Mouse (Mus musculus) embryo, embryonic 11 days (tissue): ENCODE results near the gene Prim1.
A peak's percentile ranks its signal among the peaks of the same experiment; 100 is the strongest.
"Not testable (repeated sequence)": the region's sequence is repeated elsewhere in the genome, so short reads cannot be mapped to it uniquely, and the experiment has no call there.

ENCODE experiments used
- DNase-seq: peaks from one replicate; pipeline ENCODE4 v3.0.0-alpha.2; 2015

Gene Prim1

DNA sequence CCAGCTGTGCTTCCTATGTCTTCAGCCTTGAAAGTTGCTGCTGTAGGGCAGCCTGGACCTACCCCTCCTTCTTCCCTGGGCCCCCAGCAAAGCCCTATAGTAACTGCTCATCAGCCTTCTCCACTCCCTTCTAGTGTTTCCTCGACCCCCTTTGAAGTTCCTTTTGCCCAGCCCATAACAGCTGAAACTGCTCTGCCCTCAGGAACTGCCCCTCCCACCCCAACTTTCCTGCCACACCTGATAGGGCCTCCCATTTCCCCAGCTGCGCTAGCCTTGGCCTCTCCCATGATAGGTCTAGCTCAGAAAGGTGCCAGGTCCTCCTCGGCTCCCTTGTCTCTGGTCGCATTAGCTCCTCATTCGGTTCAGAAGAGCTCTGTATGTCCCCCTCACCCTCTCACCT is 24.2 kb downstream of the Prim1 start:
- no peak for DNase-seq

DNA sequence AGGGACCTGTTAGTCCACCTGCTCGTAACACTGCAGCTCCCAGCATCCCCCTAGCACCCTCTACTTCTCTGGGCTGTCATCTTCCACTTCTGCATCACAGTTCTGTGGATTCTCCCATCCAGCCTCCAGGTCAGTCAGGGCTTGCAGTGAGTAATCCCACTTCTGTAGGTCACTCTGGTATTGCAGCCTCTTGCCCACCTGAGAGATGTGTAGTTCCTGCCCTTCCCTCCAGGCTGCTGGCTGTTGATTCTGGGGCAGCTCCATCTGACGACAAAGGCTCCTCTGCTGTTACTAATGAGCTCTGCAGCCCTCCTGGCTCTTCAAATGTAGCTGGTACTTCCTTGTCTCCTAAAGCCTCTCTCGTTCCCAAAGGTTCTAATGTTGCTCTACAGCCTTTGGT is 24.9 kb downstream of the Prim1 start:
- DNase-seq = no peak

DNA sequence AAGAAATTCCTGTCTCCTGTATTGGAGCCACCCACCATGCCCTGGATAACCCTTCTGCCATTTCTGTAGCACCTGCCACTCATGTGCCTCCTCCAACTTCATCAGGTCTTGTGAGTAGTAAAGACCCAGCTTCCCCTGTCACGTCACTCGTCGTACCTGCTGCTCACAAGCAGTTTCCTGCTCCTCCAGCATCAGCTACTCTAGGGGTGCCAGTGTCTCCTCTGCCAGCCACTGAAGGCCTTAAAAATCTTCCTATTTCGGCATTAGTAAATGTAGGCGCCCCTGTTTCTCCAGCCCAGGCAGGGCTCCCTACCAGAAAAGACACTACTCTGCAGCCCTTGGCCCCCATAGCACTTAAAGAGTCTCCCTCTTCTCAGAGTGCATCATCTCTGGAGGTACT is 25.3 kb downstream of the Prim1 start:
- DNase-seq = no peak

DNA sequence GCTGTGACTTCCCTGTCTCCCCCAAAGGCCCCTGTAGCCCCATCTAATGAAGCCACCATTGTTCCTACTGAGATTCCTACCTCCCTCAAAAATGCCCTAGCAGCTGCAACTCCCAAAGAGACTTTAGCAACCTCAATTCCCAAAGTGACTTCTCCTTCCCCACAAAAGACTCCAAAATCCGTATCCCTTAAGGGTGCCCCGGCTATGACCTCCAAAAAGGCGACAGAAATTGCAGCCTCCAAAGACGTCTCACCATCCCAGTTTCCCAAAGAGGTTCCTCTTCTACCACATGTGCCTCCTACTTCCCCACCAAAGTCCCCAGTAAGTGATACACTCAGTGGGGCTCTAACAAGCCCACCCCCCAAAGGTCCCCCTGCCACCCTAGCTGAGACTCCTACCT is 26.7 kb downstream of the Prim1 start:
- DNase-seq = no peak

DNA sequence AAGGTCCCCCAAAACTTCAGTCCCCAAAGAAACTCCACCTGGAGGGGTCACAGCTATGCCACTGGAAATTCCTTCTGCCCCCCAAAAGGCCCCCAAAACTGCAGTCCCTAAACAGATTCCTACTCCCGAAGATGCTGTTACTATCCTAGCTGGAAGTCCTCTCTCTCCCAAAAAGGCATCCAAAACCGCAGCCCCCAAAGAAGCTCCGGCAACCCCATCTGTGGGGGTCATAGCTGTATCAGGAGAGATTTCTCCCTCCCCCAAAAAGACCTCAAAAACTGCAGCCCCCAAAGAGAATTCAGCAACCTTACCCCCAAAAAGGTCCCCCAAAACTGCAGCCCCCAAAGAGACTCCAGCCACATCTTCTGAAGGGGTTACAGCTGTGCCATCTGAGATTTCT is 27.5 kb downstream of the Prim1 start:
- no peak for DNase-seq

DNA sequence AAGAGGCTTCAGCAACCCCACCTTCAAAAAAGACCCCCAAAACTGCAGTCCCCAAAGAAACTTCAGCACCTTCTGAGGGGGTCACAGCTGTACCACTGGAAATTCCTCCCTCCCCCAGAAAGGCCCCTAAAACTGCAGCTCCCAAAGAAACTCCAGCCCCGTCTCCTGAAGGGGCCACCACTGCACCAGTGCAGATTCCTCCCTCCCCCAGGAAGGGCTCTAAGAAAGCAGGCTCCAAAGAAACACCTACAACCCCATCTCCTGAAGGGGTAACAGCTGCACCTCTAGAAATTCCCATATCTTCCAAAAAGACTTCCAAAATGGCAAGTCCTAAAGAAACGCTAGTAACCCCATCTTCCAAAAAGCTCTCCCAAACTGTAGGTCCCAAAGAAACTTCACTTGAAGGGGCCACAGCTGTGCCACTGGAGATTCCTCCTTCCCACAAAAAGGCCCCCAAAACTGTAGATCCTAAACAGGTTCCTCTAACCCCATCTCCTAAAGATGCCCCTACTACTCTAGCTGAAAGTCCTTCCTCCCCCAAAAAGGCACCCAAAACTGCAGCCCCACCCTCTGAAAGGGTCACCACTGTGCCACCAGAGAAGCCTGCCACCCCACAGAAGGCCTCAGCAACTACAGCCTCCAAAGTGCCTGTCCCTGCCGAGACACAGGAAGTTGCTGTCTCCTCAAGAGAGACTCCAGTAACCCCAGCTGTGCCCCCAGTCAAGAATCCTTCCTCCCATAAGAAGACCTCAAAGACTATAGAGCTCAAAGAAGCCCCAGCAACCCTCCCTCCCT is 28.3 kb downstream of the Prim1 start:
- no peak for DNase-seq

DNA sequence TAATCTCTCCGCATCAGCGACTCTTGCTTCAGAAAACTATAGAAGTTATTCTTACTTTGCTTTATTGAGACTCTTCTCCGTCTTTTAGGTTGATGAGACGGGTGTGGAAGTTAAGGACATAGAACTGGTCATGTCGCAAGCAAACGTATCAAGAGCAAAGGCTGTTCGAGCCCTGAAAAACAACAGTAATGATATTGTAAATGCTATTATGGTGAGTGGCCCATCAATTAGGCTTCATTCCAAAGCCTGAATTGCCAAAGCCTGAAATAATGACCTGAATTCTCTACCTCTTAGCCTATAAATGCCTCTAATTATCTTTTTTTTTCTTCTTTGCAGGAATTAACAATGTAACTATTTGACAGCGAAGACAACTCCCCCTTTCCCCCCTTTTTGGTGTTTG is 33.2 kb downstream of the Prim1 start:
- DNase-seq = no peak

DNA sequence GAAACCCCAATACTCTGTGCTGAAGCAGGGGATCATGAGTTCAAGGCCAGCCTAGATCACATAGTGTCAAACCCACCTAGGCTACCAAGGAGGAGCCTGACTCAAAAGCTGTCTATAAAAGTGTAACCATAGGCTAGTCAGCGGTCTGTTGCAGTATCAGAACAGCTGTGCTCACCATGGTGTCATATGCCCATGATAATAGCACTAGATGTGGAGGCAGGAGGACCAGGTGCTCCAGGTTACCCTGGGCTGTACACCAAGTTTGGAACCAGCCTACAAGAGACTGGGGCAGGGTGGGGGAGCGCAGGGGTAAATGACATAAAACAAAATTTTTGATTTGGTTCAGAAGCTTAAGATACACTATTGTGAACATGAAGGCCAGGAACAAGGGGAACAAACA is 34.8 kb downstream of the Prim1 start:
- DNase-seq = no peak

DNA sequence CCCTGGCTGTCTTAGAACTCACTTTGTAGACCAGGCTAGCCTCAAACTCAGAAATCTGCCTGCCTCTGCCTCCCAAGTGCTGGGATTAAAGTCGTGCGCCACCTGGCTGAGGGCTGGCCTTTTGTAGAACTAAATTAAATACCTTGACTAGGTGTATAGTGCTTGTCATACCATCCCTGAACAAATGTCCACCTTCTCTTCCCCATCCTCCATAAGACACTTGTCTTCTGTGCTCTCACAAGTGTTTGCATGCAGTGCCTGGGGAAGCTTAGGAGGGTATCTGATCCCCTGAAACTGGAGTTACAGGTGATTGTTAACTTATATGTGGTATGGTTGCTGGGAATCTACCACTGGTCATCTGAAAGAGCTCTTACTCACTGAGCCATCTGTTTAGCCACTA is 35.4 kb downstream of the Prim1 start:
- no peak for DNase-seq

DNA sequence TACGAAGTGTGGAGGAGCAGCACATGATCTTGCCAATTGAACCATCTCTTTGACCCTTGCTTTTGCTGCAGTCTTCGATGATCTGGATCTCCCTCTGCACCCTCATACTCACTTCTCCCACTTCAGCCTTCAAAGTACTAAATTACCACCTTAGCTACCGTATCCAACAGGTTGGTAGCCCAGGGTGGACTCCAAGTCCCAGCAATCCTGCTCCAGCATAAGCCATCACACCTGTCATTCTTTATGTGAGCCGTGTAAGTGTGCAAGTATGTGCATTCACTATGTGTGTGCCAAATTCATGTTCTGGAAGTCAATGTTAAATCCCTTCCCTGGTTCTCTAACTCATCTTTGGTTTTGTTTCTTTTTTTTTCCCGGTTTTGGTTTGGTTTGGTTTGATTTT is 36.6 kb downstream of the Prim1 start:
- DNase-seq = no peak

DNA sequence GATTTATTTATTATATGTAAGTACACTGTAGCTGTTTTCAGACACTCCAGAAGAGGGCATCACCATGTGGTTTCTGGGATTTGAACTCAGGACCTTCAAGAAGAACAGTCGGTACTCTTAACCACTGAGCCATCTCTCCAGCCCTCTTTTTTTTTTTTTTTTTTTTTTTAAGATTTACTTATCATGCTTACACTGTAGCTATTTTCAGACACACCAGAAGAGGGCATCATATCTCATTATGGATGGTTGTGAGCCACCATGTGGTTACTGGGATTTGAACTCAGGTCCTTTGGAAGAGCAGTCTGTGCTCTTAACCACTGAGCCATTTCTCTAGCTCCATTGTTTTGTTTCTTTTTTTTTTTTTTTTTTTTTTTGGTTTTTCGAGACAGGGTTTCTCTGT is 37.2 kb downstream of the Prim1 start:
- not testable (repeated sequence) for DNase-seq

DNA sequence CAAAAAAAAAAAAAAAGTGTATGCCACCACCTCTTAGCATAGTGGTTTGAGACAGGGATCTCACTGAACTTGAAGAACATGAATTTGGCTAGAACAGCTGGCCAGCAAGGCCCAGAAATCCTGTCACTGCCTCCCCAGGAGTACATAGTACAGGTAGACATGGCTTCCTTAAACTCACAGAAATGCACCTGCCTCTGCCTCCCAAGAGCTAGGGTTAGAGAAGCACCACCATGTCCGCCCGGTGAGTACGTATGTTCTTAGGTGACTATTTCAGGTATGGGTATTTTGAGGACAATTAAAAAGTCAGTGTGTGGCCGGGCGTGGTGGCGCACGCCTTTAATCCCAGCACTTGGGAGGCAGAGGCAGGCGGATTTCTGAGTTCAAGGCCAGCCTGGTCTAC is 38.0 kb downstream of the Prim1 start:
- no peak for DNase-seq

DNA sequence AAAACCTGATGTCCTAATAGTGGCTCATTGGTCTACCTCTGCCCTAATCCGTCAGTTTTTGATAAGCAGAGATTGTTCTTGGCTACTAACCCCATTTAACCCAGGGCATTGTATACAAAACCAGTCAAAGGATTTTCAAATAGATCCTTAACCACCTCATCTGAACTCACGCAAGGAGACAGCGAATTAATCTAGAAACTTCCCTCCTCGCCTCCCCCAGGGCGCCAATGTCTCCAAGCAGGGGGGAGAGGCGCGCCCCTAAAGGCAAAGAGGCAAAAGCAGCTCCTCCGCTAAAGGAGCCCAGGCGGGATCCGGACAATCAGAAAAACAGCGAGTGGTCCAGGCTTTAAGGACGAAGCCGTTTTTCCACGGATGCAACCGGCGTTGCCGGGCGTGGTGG is 43.2 kb downstream of the Prim1 start:
- no peak for DNase-seq

DNA sequence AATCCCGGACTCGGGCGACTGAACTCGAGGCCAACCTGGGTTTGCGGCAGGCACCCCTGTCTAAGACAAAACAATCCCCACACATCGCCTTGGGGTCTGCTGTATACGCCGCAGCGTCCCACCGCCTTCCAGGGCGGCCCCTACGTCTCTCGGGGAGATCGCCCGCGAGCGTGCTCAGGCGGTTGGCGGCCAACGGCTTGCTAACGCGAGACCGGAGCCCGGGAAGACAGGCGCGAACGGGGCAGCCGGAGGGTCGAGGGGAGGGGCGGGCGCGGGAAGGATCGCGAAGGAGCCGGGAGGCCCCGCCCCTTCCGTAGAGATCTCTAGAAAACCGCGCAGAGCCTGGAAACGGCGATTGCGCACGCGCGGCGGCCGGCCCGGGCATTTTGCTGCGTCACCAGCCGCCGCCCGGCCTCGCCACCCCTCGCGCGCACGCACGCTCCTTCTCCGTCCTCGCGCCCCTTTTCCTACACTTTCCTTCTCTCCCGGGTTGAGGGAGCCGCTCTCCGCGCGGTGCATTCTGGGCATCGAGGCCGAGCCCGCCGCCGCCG is 43.7 kb downstream of the Prim1 start, which contains the start of gene Ptges3:
Gene Ptges3, plus strand, starts transcription at position 354 of the 551 bp plus-strand sequence.
- peak; percentile 99 for DNase-seq

DNA sequence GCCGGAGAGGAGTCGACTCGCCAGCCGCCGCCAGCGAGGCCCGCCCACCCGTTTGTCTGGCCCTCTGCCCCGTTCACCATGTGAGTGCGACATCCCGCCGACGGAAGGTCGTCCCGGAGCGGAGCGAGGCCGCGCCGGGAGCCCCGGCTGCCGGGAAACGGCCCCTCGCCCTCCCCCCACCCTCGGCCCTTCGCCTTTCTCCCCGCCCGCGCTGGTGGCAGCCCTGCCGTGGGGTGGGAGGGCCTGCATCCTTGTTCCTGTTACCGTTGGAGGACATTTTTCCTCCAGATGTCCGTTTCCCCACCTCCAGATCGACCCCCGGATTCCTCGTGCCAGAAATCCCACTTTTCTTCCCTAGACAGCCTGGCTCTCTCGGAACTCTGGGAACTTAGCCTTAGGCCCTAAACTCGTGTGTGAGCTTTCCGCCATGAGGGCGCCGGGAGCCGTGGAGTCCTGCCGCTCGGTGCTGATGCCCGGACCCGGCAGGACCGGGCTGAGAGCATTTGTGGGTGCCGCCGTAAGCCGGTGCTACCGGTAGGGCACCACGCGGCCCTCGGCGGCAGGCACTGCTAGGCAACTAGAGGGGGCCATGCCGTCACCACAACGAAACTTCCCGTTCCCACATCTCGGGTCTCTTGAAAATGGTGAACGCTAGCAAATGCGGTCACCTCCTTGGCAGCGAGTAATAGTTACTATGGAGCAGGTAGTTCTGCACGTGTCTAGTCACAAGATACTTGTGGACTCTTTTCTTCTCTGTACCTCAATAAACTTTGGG is 44.4 kb downstream of the Prim1 start:
- peak; percentile 68 for DNase-seq

DNA sequence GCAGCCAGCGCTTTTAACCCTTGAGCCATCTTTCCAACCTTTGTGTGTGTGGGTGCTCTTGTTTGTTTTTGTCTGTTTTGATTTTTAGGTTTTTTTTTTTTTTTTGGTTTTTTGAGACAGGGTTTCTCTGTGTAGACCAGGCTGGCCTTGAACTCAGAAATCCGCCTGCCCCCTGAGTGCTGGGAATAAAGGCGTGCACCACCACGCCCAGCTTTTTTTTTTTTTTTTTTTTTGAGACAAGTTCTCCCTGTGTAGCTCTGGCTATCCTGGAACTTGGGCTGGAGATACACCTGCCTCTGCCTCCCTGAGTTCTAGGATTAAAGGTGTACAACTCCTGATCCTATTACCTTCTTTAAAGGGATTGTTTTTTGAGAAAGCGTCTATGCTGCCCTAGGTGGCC is 46.1 kb downstream of the Prim1 start:
- DNase-seq = no peak

DNA sequence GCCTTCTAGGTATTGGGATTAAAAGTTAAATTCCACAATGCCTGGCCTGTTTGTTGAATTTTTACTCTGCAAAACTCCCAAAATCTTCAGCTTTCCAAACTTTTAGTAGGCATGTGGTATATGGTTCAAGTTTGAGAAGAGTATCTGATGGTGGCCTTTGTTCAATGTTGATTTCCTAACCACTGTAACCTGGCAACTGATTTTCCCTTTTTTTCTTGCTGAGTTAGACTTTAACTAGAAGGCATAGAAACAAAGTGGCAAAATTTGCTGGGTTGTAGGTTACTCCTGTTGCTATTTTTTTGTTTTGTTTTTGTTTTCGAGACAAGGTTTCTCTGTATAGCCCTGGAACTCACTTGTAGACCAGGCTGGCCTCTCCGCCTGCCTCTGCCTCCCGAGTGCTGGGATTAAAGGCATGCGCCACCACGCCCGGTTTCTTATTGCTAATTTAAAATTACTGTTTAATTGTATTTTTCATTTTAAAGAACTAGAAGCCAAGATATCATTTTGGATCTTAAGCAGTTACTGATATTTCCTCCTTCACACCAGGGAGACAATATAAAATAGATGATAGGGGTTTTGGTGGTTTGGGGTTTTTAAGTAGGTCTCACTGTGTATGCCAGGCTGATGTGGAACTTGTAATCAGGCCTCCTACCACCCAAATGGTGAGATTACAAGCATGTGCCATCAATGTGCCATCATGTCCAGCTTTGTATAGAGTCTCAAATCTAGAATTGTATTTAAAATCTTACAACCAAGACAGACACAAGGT is 47.4 kb downstream of the Prim1 start:
- no peak for DNase-seq

DNA sequence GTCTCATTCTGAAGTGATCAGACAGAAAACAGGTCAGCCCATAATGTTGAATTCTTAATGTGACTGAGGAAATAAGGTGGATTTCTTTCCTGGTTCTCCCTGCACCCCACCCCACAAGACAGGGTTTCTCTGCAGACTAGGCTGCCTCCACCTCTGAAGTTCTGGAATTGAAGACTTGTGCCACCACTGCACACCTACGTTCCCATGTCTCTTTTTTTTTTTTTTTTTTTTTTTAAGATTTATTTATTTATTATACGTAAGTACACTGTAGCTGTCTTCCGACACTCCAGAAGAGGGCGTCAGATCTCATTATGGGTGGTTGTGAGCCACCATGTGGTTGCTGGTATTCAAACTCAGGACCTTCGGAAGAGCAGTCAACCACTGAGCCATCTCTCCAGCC is 51.1 kb downstream of the Prim1 start:
- no peak for DNase-seq

DNA sequence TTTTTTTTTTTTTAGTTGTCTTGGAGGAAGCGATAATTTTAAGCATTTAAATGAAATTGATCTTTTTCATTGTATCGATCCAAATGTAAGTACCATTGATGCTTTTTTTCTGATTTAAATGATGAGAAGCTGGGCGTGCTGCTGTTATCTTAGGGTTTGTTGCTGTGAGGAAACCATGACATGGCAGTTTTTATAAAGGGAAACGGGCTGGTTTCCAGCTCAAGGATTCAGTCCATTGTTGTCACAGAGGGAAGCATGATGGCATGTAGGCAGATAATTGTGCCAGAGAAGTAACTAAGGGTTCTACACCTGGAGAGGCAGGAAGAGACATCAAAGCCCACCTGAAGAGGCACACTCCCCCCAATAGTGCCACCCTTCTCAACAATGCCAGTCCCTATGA is 54.2 kb downstream of the Prim1 start:
- no peak for DNase-seq

DNA sequence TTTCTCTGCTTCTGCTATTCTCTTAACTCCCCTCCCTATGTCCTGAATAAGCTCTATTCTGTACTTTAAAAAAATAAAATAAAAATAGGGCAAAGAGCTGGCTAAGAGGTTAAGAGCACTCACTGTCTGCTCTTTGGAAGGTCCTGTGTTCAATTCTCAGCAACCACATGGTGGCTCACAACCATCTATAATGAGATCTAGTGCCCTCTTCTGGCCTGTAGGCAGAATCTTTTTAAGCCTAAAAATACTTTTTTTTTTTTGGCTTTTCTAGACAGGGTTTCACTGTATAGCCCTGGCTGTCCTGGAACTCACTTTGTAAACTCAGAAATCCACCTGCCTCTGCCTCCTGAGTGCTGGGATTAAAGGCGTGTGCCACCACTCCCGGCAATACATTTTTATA is 55.5 kb downstream of the Prim1 start:
- not testable (repeated sequence) for DNase-seq

DNA sequence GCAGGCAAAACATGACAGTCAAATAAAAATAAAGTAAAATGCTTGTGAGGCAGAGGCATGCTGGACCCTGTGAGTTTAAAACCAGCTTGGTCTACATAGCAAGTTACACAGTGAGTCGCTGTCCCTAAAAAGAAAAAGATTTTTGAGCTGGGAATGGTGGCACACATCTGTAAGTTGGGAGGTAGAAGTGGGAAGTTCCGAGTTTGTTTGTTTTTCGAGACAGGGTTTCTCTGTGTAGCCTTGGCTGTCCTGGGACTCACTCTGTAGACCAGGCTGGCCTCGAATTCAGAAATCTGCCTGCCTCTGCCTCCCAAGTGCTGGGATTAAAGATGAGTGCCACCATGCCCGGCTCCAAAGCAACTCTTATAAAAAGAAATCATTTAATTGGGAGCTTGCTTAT is 63.3 kb downstream of the Prim1 start:
- not testable (repeated sequence) for DNase-seq
